Mouse (Mus musculus): ENCODE data around the gene Avl9. TPM values are rescaled to one million over a fixed set of nuclear protein-coding genes. Genes with fewer than 3 reads are reported as not detected.
A peak's percentile ranks its signal among the peaks of the same experiment; 100 is the strongest.

The Avl9 gene
- polyA plus RNA-seq, 1 experiment from 2014 or later: 5.8 TPM

DNA sequence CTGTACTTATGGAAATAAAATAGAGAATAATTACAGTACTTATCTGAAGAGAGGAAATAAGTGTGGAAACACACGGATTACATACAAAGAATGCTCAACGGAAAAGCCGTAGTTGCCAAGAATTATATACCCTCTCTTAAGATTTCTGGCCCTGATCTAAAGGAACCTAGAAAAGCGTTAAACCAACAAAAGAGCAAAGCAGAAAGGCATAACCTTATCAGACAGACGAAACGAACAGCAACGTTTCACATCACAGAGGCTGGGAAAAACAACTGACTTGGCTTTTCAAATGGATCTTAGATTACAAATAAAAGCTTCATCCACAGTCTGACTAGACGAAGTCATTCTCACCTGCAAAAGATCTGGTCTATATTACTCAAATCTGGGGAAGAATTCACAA, 81.5 kb downstream of the Avl9 start:
- WGBS: 5% methylated on average over 8 of the region's 8 CpGs
- Histone ChIP-seq H3K4me2 (peak overlapping the region; percentile 88), H3K27ac (replicated peaks) (peak overlapping the region; percentile 100), H3K36me3 (no peaks in the 10 kb centered on the region), H3K9ac (peak overlapping the region; percentile 98), H3K9me3 (no peaks in the 10 kb centered on the region), H3K4me3 (peak overlapping the region; percentile 89), H3K4me1 (peaks cover 36% of the 10 kb centered on the region), H3K27me3 (replicated peaks) (no peaks in the 10 kb centered on the region)
- no peak for ATAC-seq (ENCODE audit: extremely low read depth, insufficient number of reproducible peaks, low FRiP score, low TSS enrichment)

DNA sequence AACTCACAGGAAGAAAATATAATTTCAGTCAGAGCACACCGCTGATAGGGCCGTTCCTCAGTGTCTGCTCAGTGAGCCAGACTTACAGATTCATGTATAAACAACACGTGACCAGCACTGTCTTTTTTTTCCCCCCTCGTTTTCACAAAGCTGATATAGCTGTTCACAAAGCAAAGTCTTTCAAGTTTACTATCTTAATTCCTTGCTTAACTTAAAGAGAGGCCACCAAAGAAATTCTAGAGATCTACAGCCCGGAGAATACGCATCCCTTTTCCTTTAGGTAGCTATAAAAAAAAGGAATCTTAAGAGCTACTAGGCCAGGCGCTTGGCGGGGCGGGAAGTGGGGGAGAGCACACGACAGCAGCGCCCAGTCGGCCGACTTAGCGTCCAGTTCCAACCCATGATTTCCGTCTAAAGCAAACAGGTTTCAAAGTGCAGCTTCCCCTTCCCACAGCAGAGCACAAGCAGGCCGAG, 82.0 kb downstream of the Avl9 start:
- peaks cover 36% of the 10 kb centered on the region for H3K4me1 ChIP-seq
- WGBS: 1% methylated on average over 16 of the region's 16 CpGs
- H3K27ac ChIP-seq (replicated peaks): peak overlapping the region; percentile 100
- peak overlapping the region; percentile 98 for H3K9ac ChIP-seq
- H3K27me3 ChIP-seq (replicated peaks): no peaks in the 10 kb centered on the region
- H3K9me3 ChIP-seq: no peaks in the 10 kb centered on the region
- no peaks in the 10 kb centered on the region for H3K36me3 ChIP-seq
- H3K4me2 ChIP-seq: peak overlapping the region; percentile 88
- peak overlapping the region; percentile 89 for H3K4me3 ChIP-seq
- ATAC-seq (ENCODE audit: extremely low read depth, insufficient number of reproducible peaks, low FRiP score, low TSS enrichment): no peak

- Histone ChIP-seq H3K9ac (peak within 1 kb of the TSS; percentile 98), H3K4me1 (peaks cover 36% of the 10 kb centered on the region), H3K27me3 (replicated peaks) (no peaks in the 10 kb centered on the region), H3K27ac (replicated peaks) (peak within 1 kb of the TSS; percentile 100), H3K9me3 (no peaks in the 10 kb centered on the region), H3K4me3 (peak within 1 kb of the TSS; percentile 89), H3K4me2 (peak within 1 kb of the TSS; percentile 88), H3K36me3 (no peaks in the 10 kb centered on the region)
- WGBS: under 1% methylated on average over 95 of the region's 98 CpGs
- ATAC-seq (ENCODE audit: extremely low read depth, insufficient number of reproducible peaks, low FRiP score, low TSS enrichment): peak; percentile 87
Observed at GRCm38 (mm10) chr6:56797311-56798151, 82.8 kb downstream of the Avl9 start, which contains the start of gene Kbtbd2. TSS of gene Kbtbd2 (minus strand) at chr6:56797813.

DNA sequence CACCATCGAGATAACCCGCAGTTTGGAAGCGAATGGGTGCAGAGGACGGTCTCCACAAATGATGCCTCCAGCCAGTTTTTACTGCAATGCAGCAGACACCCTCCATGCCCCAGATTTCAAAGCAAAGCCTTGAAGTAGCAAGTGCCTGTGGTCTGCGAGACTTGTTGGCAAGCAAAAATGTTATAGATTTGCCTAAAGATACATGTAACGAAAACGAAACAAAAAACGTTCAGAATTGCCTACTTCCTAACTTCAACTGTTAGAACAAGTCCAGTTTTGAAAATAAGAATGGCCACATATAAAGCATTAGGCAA, 83.4 kb downstream of the Avl9 start:
- 10% methylated on average over 8 of the region's 8 CpGs for WGBS
- H3K9me3 ChIP-seq: no peaks in the 10 kb centered on the region
- peak overlapping the region; percentile 88 for H3K4me2 ChIP-seq
- no peaks in the 10 kb centered on the region for H3K27me3 ChIP-seq (replicated peaks)
- peak overlapping the region; percentile 89 for H3K4me3 ChIP-seq
- H3K27ac ChIP-seq (replicated peaks): peak overlapping the region; percentile 100
- peak overlapping the region; percentile 98 for H3K9ac ChIP-seq
- ATAC-seq (ENCODE audit: extremely low read depth, insufficient number of reproducible peaks, low FRiP score, low TSS enrichment): no peak
- no peaks in the 10 kb centered on the region for H3K36me3 ChIP-seq
- peaks cover 36% of the 10 kb centered on the region for H3K4me1 ChIP-seq

DNA sequence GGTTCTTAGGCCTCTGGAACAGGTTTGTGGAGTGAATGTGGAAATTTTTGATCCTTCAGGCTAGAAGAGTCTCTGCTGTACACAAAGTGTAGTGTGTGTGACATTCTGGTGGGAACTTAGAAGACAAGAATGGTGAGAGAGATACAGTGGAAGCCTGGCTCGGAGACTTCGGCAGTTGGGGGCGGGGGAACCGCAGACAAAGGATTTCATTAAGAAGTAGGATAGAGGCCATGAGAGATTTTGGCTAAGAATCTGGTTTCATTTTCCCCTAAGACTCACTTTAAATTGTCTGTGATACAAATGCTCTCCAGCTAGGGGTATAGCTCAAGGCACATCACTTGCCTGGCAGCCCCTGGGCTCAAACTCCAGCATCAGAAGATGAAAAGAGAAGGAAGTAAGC, 90.3 kb downstream of the Avl9 start:
- no peaks in the 10 kb centered on the region for H3K4me1 ChIP-seq
- ATAC-seq (ENCODE audit: extremely low read depth, insufficient number of reproducible peaks, low FRiP score, low TSS enrichment): no peak
- 81% methylated on average over 4 of the region's 4 CpGs for WGBS

GRCm38 (mm10) chr6:56806195-56806594, 91.5 kb downstream of the Avl9 start:
- no peaks in the 10 kb centered on the region for H3K4me1 ChIP-seq
- H3K4me3 ChIP-seq: no peak overlapping the region
- H3K9ac ChIP-seq: no peak overlapping the region
- H3K9me3 ChIP-seq: no peaks in the 10 kb centered on the region
- no peak for ATAC-seq (ENCODE audit: extremely low read depth, insufficient number of reproducible peaks, low FRiP score, low TSS enrichment)
- H3K4me2 ChIP-seq: no peak overlapping the region
- 66% methylated on average over 2 of the region's 2 CpGs for WGBS
- H3K27me3 ChIP-seq (replicated peaks): peaks cover 13% of the 10 kb centered on the region
- no peak overlapping the region for H3K27ac ChIP-seq (replicated peaks)
- H3K36me3 ChIP-seq: no peaks in the 10 kb centered on the region

More for the DNA sequence above, 90.3 kb downstream of the Avl9 start:
- no peak overlapping the region for H3K9ac ChIP-seq
- no peak overlapping the region for H3K4me3 ChIP-seq
- H3K27ac ChIP-seq (replicated peaks): no peak overlapping the region
- peaks cover 13% of the 10 kb centered on the region for H3K27me3 ChIP-seq (replicated peaks)
- no peak overlapping the region for H3K4me2 ChIP-seq
- no peaks in the 10 kb centered on the region for H3K9me3 ChIP-seq
- no peaks in the 10 kb centered on the region for H3K36me3 ChIP-seq

DNA sequence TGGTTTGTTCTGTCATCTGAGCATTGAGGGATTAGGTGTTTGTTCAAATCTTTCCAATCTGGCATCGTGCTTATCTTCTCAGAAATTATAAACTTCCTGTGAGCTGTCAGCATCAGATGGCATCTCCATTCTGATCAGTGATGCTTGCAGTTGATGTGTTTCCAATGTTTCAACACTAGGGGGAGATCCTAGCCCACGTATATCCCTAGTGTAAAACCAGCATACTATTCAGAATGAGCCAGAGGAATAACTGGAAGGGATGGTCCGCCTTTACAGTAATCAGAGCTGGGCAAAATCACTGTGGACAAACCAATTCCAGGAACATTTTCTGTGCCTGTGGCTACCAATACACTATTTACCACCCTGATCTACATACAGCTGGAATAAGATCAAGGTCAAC, 94.0 kb downstream of the Avl9 start:
- Histone ChIP-seq H3K9me3 (no peaks in the 10 kb centered on the region), H3K27me3 (replicated peaks) (peaks cover 13% of the 10 kb centered on the region), H3K4me2 (no peak overlapping the region), H3K36me3 (no peaks in the 10 kb centered on the region), H3K4me3 (no peak overlapping the region), H3K4me1 (no peaks in the 10 kb centered on the region), H3K27ac (replicated peaks) (no peak overlapping the region), H3K9ac (no peak overlapping the region)
- ATAC-seq (ENCODE audit: extremely low read depth, insufficient number of reproducible peaks, low FRiP score, low TSS enrichment): no peak
- 14% methylated on average over 3 of the region's 3 CpGs for WGBS

Other genes with a start within 250 kb of the Avl9 start
- gene Pde1c, start 145.8 kb upstream of the Avl9 start, polyA plus RNA-seq (2015; fragmentation: Nextera tagmentation; extraction: Ambion mirVana): 3.1 and 3.5 TPM in 2 replicates
- 70.2 and 74.5 TPM in 2 replicates for gene Lsm5, start 10.2 kb upstream of the Avl9 start, polyA plus RNA-seq (2015; fragmentation: Nextera tagmentation; extraction: Ambion mirVana)
- 28.5 and 29.5 TPM in 2 replicates for gene Kbtbd2, start 82.9 kb downstream of the Avl9 start, polyA plus RNA-seq (2015; fragmentation: Nextera tagmentation; extraction: Ambion mirVana)
- 131 and 139 TPM in 2 replicates for gene Fkbp9, start 117.2 kb downstream of the Avl9 start, polyA plus RNA-seq (2015; fragmentation: Nextera tagmentation; extraction: Ambion mirVana)
- 65.9 and 68.6 TPM in 2 replicates for gene Nt5c3, start 209.0 kb downstream of the Avl9 start, polyA plus RNA-seq (2015; fragmentation: Nextera tagmentation; extraction: Ambion mirVana)
- 0.06 and 0.09 TPM in 2 replicates for gene Vmn1r4, start 209.1 kb downstream of the Avl9 start, polyA plus RNA-seq (2015; fragmentation: Nextera tagmentation; extraction: Ambion mirVana)

All from heart, embryonic 13.5 days (tissue).